Mouse (Mus musculus) lung, postnatal 0 days (tissue): ENCODE results near the gene Nod2.

Source experiments
- CTCF ChIP-seq: IDR thresholded peaks from 2 replicates; pipeline ENCODE4 v1.5.1; 2016; ENCODE audit warnings: antibody characterized with exemption, mild to moderate bottlenecking
- EP300 ChIP-seq: IDR thresholded peaks from 2 replicates; pipeline ENCODE4 v1.6.1; 2016; ENCODE audit warnings: antibody characterized with exemption, mild to moderate bottlenecking, control low read depth

- TF ChIP-seq CTCF = no peak
- 0 out of 2 replicates have a peak, but pooled peaks have one; percentile 2 for TF ChIP-seq EP300
Measured at GRCm38 (mm10) chr8:88698048-88698447, 50.9 kb downstream of the Nod2 start.
